27 mouse cellular contexts compared by ENCODE assay signal in genomic region chr11:106305348-106306064, GRCm38 (mm10). TPM values are rescaled to one million over a fixed set of nuclear protein-coding genes. Genes with fewer than 3 reads are reported as not detected.
A peak's percentile ranks its signal among the peaks of the same experiment; 100 is the strongest.
DNase-seq lines count a peak whose midpoint lies in the region; ATAC-seq lines count a peak whose summit lies in the region.
"Had no signal": no experiment of that assay in that cellular context is flagged by ENCODE, and none has a peak within 500 bp of the region (broad histone marks: within the 10 kb centered on the region; RNA-seq: fewer than 3 reads in every experiment).

No protein-coding gene starts in this region.

- H3K9me3 ChIP-seq in kidney, embryonic 15.5 days (replicated peaks) = no peaks in the 10 kb centered on the region
- no peaks in the 10 kb centered on the region for H3K9me3 ChIP-seq in forebrain, embryonic 12.5 days
- H3K9me3 ChIP-seq: forebrain, embryonic 13.5 days had no signal

- H3K27ac ChIP-seq in kidney, embryonic 15.5 days = peak overlapping the region; percentile 54; the same call in 1 of the 2 replicates
- H3K27ac ChIP-seq in forebrain, embryonic 12.5 days = no peak overlapping the region
- H3K27ac ChIP-seq: forebrain, embryonic 13.5 days had no signal

- no peaks in the 10 kb centered on the region for H3K27me3 ChIP-seq in kidney, embryonic 15.5 days
- H3K27me3 ChIP-seq in forebrain, embryonic 12.5 days = no peaks in the 10 kb centered on the region
- H3K27me3 ChIP-seq: forebrain, embryonic 13.5 days had no signal

- no peak overlapping the region for H3K9ac ChIP-seq in kidney, embryonic 15.5 days
- H3K9ac ChIP-seq in forebrain, embryonic 12.5 days = no peak overlapping the region
- H3K9ac ChIP-seq: forebrain, embryonic 13.5 days; lung, embryonic 14.5 days had no signal

- WGBS in kidney, embryonic 15.5 days = 63% methylated on average over 10 of the region's 10 CpGs
- 83% methylated on average over 10 of the region's 10 CpGs for WGBS in forebrain, embryonic 12.5 days

- no peak overlapping the region for H3K4me2 ChIP-seq in kidney, embryonic 15.5 days
- no peak overlapping the region for H3K4me2 ChIP-seq in forebrain, embryonic 12.5 days
- H3K4me2 ChIP-seq: forebrain, embryonic 13.5 days; lung, embryonic 14.5 days had no signal

- no peaks in the 10 kb centered on the region for H3K36me3 ChIP-seq in kidney, embryonic 15.5 days
- no peaks in the 10 kb centered on the region for H3K36me3 ChIP-seq in forebrain, embryonic 12.5 days (replicated peaks)

- H3K4me3 ChIP-seq in kidney, embryonic 15.5 days (replicated peaks) = no peak overlapping the region
- H3K4me3 ChIP-seq in forebrain, embryonic 12.5 days (replicated peaks) = no peak overlapping the region
- H3K4me3 ChIP-seq: forebrain, embryonic 13.5 days had no signal

- ATAC-seq in kidney, embryonic 15.5 days (replicated peaks; ENCODE audit: low FRiP score) = no peak
- ATAC-seq in common myeloid progenitor, adult 5-6 weeks (replicated peaks; ENCODE audit: low read depth, poor library complexity, severe bottlenecking) = peak; percentile 67
- peak; percentile 60 for ATAC-seq in neutrophil, adult 5-6 weeks (ENCODE audit: extremely low read depth, insufficient number of reproducible peaks, low FRiP score, poor library complexity, severe bottlenecking)
- ATAC-seq in forebrain, embryonic 12.5 days (ENCODE audit: low FRiP score) = no peak
- ATAC-seq: activated CD4-positive, CD25-positive, alpha-beta regulatory T cell, adult 4 months; forebrain, embryonic 13.5 days; hindbrain, embryonic 16.5 days; midbrain, embryonic 16.5 days; Patski had no signal

- DNase-seq in kidney, postnatal 4 days = no peak
- peak; percentile 40 to 51 for DNase-seq in spleen, adult 18-20 months
- DNase-seq in spleen, adult 12 weeks (ENCODE audit: low spot score) = no peak
- no peak for DNase-seq in testis, postnatal 14 days (ENCODE audit: low spot score)
- DNase-seq: adrenal gland, postnatal 25 days; cerebellum, adult 9-11 months; heart, postnatal 4 days; kidney, adult 11 months; layer of hippocampus, postnatal 36 days; lung, embryonic 14.5 days; thymus, adult 18-20 months had no signal

- H3K4me1 ChIP-seq in kidney, embryonic 15.5 days = peaks cover 24% of the 10 kb centered on the region
- no peaks in the 10 kb centered on the region for H3K4me1 ChIP-seq in forebrain, embryonic 12.5 days
- H3K4me1 ChIP-seq: forebrain, embryonic 13.5 days had no signal

RNA-seq across cellular contexts. Expression of gene Gh, which starts 3.8 kb away (rescaled TPM):
- not detected in 2 replicates for polyA plus RNA-seq in kidney, embryonic 15.5 days (2015; fragmentation: Nextera tagmentation; extraction: Ambion mirVana)
- not detected in 2 replicates for total RNA-seq in common myeloid progenitor, adult 5-6 weeks (2017)
- total RNA-seq in neutrophil, adult 5-6 weeks (2017) = 0.70 and 2.7 TPM in 2 replicates
- not detected in 2 replicates for polyA plus RNA-seq in forebrain, embryonic 12.5 days (2016; fragmentation: Nextera tagmentation; extraction: Ambion mirVana)
- total RNA-seq: adrenal gland, postnatal 25 days; heart, postnatal 4 days; layer of hippocampus, adult 18-20 months; layer of hippocampus, postnatal 36 days; megakaryocyte-erythroid progenitor cell, adult 5-6 weeks had no signal
- polyA plus RNA-seq: activated CD4-positive, CD25-positive, alpha-beta regulatory T cell, adult 4 months; C2C12; forebrain, embryonic 13.5 days; gonadal fat pad, adult 2 months; heart, embryonic 14.5 days; limb, embryonic 11.5 days; lung, embryonic 14.5 days; neural tube, embryonic 11.5 days; Patski had no signal

RNA-seq across cellular contexts. Expression of gene Cd79b, which starts 9.1 kb away (rescaled TPM):
- 6.8 and 7.3 TPM in 2 replicates for polyA plus RNA-seq in kidney, embryonic 15.5 days (2015; fragmentation: Nextera tagmentation; extraction: Ambion mirVana)
- 16.6 and 19.8 TPM in 2 replicates for total RNA-seq in common myeloid progenitor, adult 5-6 weeks (2017)
- 904 and 938 TPM in 2 replicates for total RNA-seq in neutrophil, adult 5-6 weeks (2017)
- polyA plus RNA-seq in forebrain, embryonic 12.5 days (2016; fragmentation: Nextera tagmentation; extraction: Ambion mirVana) = 0.74 and 0.88 TPM in 2 replicates
- total RNA-seq: layer of hippocampus, adult 18-20 months had no signal
- polyA plus RNA-seq: C2C12 had no signal

RNA-seq across cellular contexts. Expression of gene Tcam1, which starts 29.0 kb away (rescaled TPM):
- 0.65 and 0.82 TPM in 2 replicates for polyA plus RNA-seq in kidney, embryonic 15.5 days (2015; fragmentation: Nextera tagmentation; extraction: Ambion mirVana)
- total RNA-seq in common myeloid progenitor, adult 5-6 weeks (2017) = 3.1 and 3.3 TPM in 2 replicates
- not detected in 2 replicates for total RNA-seq in neutrophil, adult 5-6 weeks (2017)
- 0.33 and 0.34 TPM in 2 replicates for polyA plus RNA-seq in forebrain, embryonic 12.5 days (2016; fragmentation: Nextera tagmentation; extraction: Ambion mirVana)
- total RNA-seq: heart, postnatal 4 days had no signal

RNA-seq across cellular contexts. Expression of gene Smarcd2, which starts 32.7 kb away (rescaled TPM):
- polyA plus RNA-seq in kidney, embryonic 15.5 days (2015; fragmentation: Nextera tagmentation; extraction: Ambion mirVana) = 57.8 and 59.0 TPM in 2 replicates
- 211 and 253 TPM in 2 replicates for total RNA-seq in common myeloid progenitor, adult 5-6 weeks (2017)
- total RNA-seq in neutrophil, adult 5-6 weeks (2017) = 241 and 253 TPM in 2 replicates
- polyA plus RNA-seq in forebrain, embryonic 12.5 days (2016; fragmentation: Nextera tagmentation; extraction: Ambion mirVana) = 26.1 and 26.5 TPM in 2 replicates

RNA-seq across cellular contexts. Expression of gene Scn4a, which starts 47.6 kb away (rescaled TPM):
- polyA plus RNA-seq in kidney, embryonic 15.5 days (2015; fragmentation: Nextera tagmentation; extraction: Ambion mirVana) = 0.42 and 0.75 TPM in 2 replicates
- 0.05 TPM in 1 of 2 replicates, not detected in the other for total RNA-seq in common myeloid progenitor, adult 5-6 weeks (2017)
- total RNA-seq in neutrophil, adult 5-6 weeks (2017) = 5.9 and 8.0 TPM in 2 replicates
- polyA plus RNA-seq in forebrain, embryonic 12.5 days (2016; fragmentation: Nextera tagmentation; extraction: Ambion mirVana) = 0.03 TPM in 1 of 2 replicates, not detected in the other
- total RNA-seq: layer of hippocampus, postnatal 36 days had no signal
- polyA plus RNA-seq: forebrain, embryonic 13.5 days; hindbrain, embryonic 16.5 days; midbrain, embryonic 16.5 days had no signal

Comparison
In these comparisons a context has a peak if more than half of its experiments do, and no peak if none do; other contexts are left out.
1. DNase-seq: peak in spleen, adult 18-20 months (2 of 2); none in kidney, postnatal 4 days (0 of 2), spleen, adult 12 weeks (single experiment) and testis, postnatal 14 days (single experiment).
2. ATAC-seq: peak in common myeloid progenitor, adult 5-6 weeks (single experiment) and neutrophil, adult 5-6 weeks (single experiment); none in kidney, embryonic 15.5 days (single experiment) and forebrain, embryonic 12.5 days (single experiment).
3. RNA of gene Cd79b, which starts 9.1 kb away (total RNA-seq): 904 to 938 TPM in neutrophil, adult 5-6 weeks; 16.6 to 19.8 TPM in common myeloid progenitor, adult 5-6 weeks; every median in the first group is over 10 times any median in the second.